Mouse (Mus musculus): ENCODE data around the gene Ntrk1. TPM values are rescaled to one million over a fixed set of nuclear protein-coding genes. Genes with fewer than 3 reads are reported as not detected.

The Ntrk1 gene
- total RNA-seq, 2 experiments from 2014 or later = not detected

Other genes with a start within 250 kb of the Ntrk1 start
- gene Arhgef11, start 177.6 kb downstream of the Ntrk1 start, total RNA-seq (2015; ENCODE audit: low replicate concordance) = 1.9 and 4.4 TPM in 2 replicates
- gene Arhgef11, start 177.6 kb downstream of the Ntrk1 start, total RNA-seq (2017; ENCODE audit: low replicate concordance) = 2.2 and 2.8 TPM in 2 replicates
- not detected in 2 replicates for gene Lrrc71, start 46.5 kb downstream of the Ntrk1 start, total RNA-seq (2015; ENCODE audit: low replicate concordance)
- not detected in 2 replicates for gene Lrrc71, start 46.5 kb downstream of the Ntrk1 start, total RNA-seq (2017; ENCODE audit: low replicate concordance)
- gene Insrr, start 1.8 kb upstream of the Ntrk1 start, total RNA-seq (2015; ENCODE audit: low replicate concordance) = not detected in 2 replicates
- not detected in 2 replicates for gene Insrr, start 1.8 kb upstream of the Ntrk1 start, total RNA-seq (2017; ENCODE audit: low replicate concordance)
- gene Pear1, start 29.1 kb upstream of the Ntrk1 start, total RNA-seq (2015; ENCODE audit: low replicate concordance) = 0.63 and 1.9 TPM in 2 replicates
- gene Pear1, start 29.1 kb upstream of the Ntrk1 start, total RNA-seq (2017; ENCODE audit: low replicate concordance) = 0.42 TPM in 1 of 2 replicates, not detected in the other
- not detected in 2 replicates for gene Sh2d2a, start 51.6 kb upstream of the Ntrk1 start, total RNA-seq (2015; ENCODE audit: low replicate concordance)
- not detected in 2 replicates for gene Sh2d2a, start 51.6 kb upstream of the Ntrk1 start, total RNA-seq (2017; ENCODE audit: low replicate concordance)
- 13.2 and 14.8 TPM in 2 replicates for gene Prcc, start 90.4 kb upstream of the Ntrk1 start, total RNA-seq (2015; ENCODE audit: low replicate concordance)
- gene Prcc, start 90.4 kb upstream of the Ntrk1 start, total RNA-seq (2017; ENCODE audit: low replicate concordance) = 17.4 and 17.8 TPM in 2 replicates
- 99.5 and 116 TPM in 2 replicates for gene Hdgf, start 111.2 kb upstream of the Ntrk1 start, total RNA-seq (2015; ENCODE audit: low replicate concordance)
- gene Hdgf, start 111.2 kb upstream of the Ntrk1 start, total RNA-seq (2017; ENCODE audit: low replicate concordance) = 131 and 168 TPM in 2 replicates
- gene Mrpl24, start 124.3 kb upstream of the Ntrk1 start, total RNA-seq (2015; ENCODE audit: low replicate concordance) = 24.0 and 39.1 TPM in 2 replicates
- 16.0 and 23.0 TPM in 2 replicates for gene Mrpl24, start 124.3 kb upstream of the Ntrk1 start, total RNA-seq (2017; ENCODE audit: low replicate concordance)
- 8.6 and 10.7 TPM in 2 replicates for gene Isg20l2, start 135.2 kb upstream of the Ntrk1 start, total RNA-seq (2015; ENCODE audit: low replicate concordance)
- 5.6 and 11.6 TPM in 2 replicates for gene Isg20l2, start 135.2 kb upstream of the Ntrk1 start, total RNA-seq (2017; ENCODE audit: low replicate concordance)
- 0.58 and 1.7 TPM in 2 replicates for gene Rrnad1, start 135.6 kb upstream of the Ntrk1 start, total RNA-seq (2015; ENCODE audit: low replicate concordance)
- gene Rrnad1, start 135.6 kb upstream of the Ntrk1 start, total RNA-seq (2017; ENCODE audit: low replicate concordance) = 2.4 and 3.2 TPM in 2 replicates
- gene Crabp2, start 153.5 kb upstream of the Ntrk1 start, total RNA-seq (2015; ENCODE audit: low replicate concordance) = not detected in 2 replicates
- not detected in 2 replicates for gene Crabp2, start 153.5 kb upstream of the Ntrk1 start, total RNA-seq (2017; ENCODE audit: low replicate concordance)
- gene Nes, start 175.9 kb upstream of the Ntrk1 start, total RNA-seq (2015; ENCODE audit: low replicate concordance) = not detected in 2 replicates
- 0.42 TPM in 1 of 2 replicates, not detected in the other for gene Nes, start 175.9 kb upstream of the Ntrk1 start, total RNA-seq (2017; ENCODE audit: low replicate concordance)
- not detected in 2 replicates for gene Bcan, start 205.1 kb upstream of the Ntrk1 start, total RNA-seq (2015; ENCODE audit: low replicate concordance)
- gene Bcan, start 205.1 kb upstream of the Ntrk1 start, total RNA-seq (2017; ENCODE audit: low replicate concordance) = not detected in 2 replicates
- gene Hapln2, start 232.4 kb upstream of the Ntrk1 start, total RNA-seq (2015; ENCODE audit: low replicate concordance) = not detected in 2 replicates
- not detected in 2 replicates for gene Hapln2, start 232.4 kb upstream of the Ntrk1 start, total RNA-seq (2017; ENCODE audit: low replicate concordance)
- 2.9 and 4.6 TPM in 2 replicates for gene Gpatch4, start 247.9 kb upstream of the Ntrk1 start, total RNA-seq (2015; ENCODE audit: low replicate concordance)
- gene Gpatch4, start 247.9 kb upstream of the Ntrk1 start, total RNA-seq (2017; ENCODE audit: low replicate concordance) = 4.7 and 7.2 TPM in 2 replicates